Mouse (Mus musculus): Measurements from ENCODE around the gene Eif4e. TPM values are rescaled to one million over a fixed set of nuclear protein-coding genes. Genes with fewer than 3 reads are reported as not detected.

Gene Eif4e
- polyA plus RNA-seq (2012; rRNA removed), result 48.1 and 52.3 TPM in 2 replicates

GRCm38 (mm10) chr3:138526073-138526915 lies at the start of gene Eif4e:
TSS of gene Eif4e (plus strand) at chr3:138526179.

GRCm38 (mm10) chr3:138489327-138490033 lies 36.5 kb upstream of the Eif4e start, which contains the start of gene Metap1:
TSS of gene Metap1 (minus strand) at chr3:138489515.

Other genes with a start within 250 kb of the Eif4e start
- not detected in 2 replicates for gene Adh6a, start 212.9 kb upstream of the Eif4e start, polyA plus RNA-seq (2012; rRNA removed)
- 0.19 and 0.27 TPM in 2 replicates for gene Adh6b, start 184.4 kb upstream of the Eif4e start, polyA plus RNA-seq (2012; rRNA removed)
- 0.39 and 0.49 TPM in 2 replicates for gene Adh4, start 110.7 kb upstream of the Eif4e start, polyA plus RNA-seq (2012; rRNA removed)
- 169 and 177 TPM in 2 replicates for gene Adh5, start 83.1 kb upstream of the Eif4e start, polyA plus RNA-seq (2012; rRNA removed)
- gene Metap1, start 36.7 kb upstream of the Eif4e start, polyA plus RNA-seq (2012; rRNA removed), result 18.9 and 20.2 TPM in 2 replicates
- 2.5 and 2.7 TPM in 2 replicates for gene Tspan5, start 216.0 kb downstream of the Eif4e start, polyA plus RNA-seq (2012; rRNA removed)

Measured in liver, embryonic 18 days (tissue).